Mouse (Mus musculus) lung, postnatal 0 days (tissue): Measurements from ENCODE around the gene Bst2. TPM values are rescaled to one million over a fixed set of nuclear protein-coding genes. Genes with fewer than 3 reads are reported as not detected.
A peak's percentile ranks its signal among the peaks of the same experiment; 100 is the strongest.

ENCODE experiments used
- ATAC-seq: fragments of 200-750 bp; cut with Nextera tagmentation; 2 replicates; pipeline ENCODE4 v1.8.0; 2017; ENCODE audit warnings: moderate library complexity
- DNase-seq: peaks from one replicate; pipeline ENCODE4 v3.0.0-alpha.2; 2016; ENCODE audit warnings: low spot score
- H3K27ac ChIP-seq: fragments of 300-500 bp; sonication (generic); 2 replicates; pipeline ENCODE4 v1.5.1; 2014; ENCODE audit warnings: antibody characterized with exemption, mild to moderate bottlenecking, low read length, mixed read lengths
- H3K27me3 ChIP-seq: fragments of 300-500 bp; sonication (generic); replicated peaks from 2 replicates; pipeline ENCODE4 v1.6.1; 2014; ENCODE audit warnings: low read length, mixed read lengths; ENCODE audit not compliant: insufficient read depth
- H3K36me3 ChIP-seq: fragments of 300-500 bp; sonication (generic); 2 replicates; pipeline ENCODE4 v1.6.1; 2014; ENCODE audit warnings: low read length, mixed read lengths; ENCODE audit not compliant: insufficient read depth
- H3K4me1 ChIP-seq: fragments of 300-500 bp; sonication (generic); 2 replicates; pipeline ENCODE4 v1.6.1; 2014; ENCODE audit warnings: antibody characterized with exemption, low read depth, low read length, mixed read lengths; ENCODE audit not compliant: insufficient read depth
- H3K4me2 ChIP-seq: fragments of 300-500 bp; sonication (generic); replicated peaks from 2 replicates; pipeline ENCODE4 v1.6.1; 2014; ENCODE audit warnings: low read depth, mild to moderate bottlenecking, low read length, moderate library complexity, mixed read lengths
- H3K4me3 ChIP-seq: fragments of 300-500 bp; sonication (generic); 2 replicates; pipeline ENCODE4 v1.5.1; 2014; ENCODE audit warnings: low read depth, low read length
- H3K9ac ChIP-seq: fragments of 300-500 bp; sonication (generic); replicated peaks from 2 replicates; pipeline ENCODE4 v1.6.1; 2014; ENCODE audit warnings: low read depth, mild to moderate bottlenecking
- H3K9me3 ChIP-seq: fragments of 300-500 bp; sonication (generic); 2 replicates; pipeline ENCODE4 v1.6.1; 2016; ENCODE audit warnings: low read length, mixed read lengths
- CTCF ChIP-seq: IDR thresholded peaks from 2 replicates; pipeline ENCODE4 v1.5.1; 2016; ENCODE audit warnings: antibody characterized with exemption, mild to moderate bottlenecking
- EP300 ChIP-seq: IDR thresholded peaks from 2 replicates; pipeline ENCODE4 v1.6.1; 2016; ENCODE audit warnings: antibody characterized with exemption, mild to moderate bottlenecking, control low read depth
- WGBS: fragments of 180-500 bp; shearing (Covaris S2); extraction: QIAGEN DNeasy Blood & Tissue Kit; methylation state at CpG from one replicate; pipeline ENCODE4 v1.1.7; 2014; 5-methylcytosine and 5-hydroxymethylcytosine counted together
- polyA plus RNA-seq: library from polyadenylated mRNA; unstranded; fragments of >200 nt; fragmentation: Nextera tagmentation; extraction: Ambion mirVana; gene quantifications from 2 replicates; pipeline ENCODE4 v1.2.1, GENCODE M21; 2015

The Bst2 gene
- polyA plus RNA-seq, 1 experiment from 2014 or later: 99.8 TPM

DNA sequence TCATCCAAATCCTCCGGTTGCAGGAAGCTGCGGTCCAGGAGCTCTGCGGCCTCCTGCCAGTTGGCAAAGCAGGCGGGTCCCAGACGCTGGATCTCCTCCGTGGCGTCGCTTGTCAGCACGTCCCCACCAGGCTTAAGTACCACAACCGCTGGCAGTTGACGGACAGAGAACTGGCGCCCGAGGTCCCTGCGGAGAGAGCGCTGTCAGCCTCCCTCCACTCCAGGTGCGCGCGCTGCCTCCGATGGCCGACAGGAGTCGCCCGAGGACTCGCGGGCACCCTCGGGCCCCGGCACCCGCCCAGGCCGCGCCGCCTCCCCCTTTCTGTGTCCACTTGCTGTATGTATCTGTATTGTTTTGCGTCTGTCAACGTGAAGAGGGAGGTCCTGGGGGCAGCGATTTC lies 25.5 kb upstream of the Bst2 start:
- no peaks in the 10 kb centered on the region for H3K9me3 ChIP-seq
- DNase-seq (peak; percentile 67), ATAC-seq (peak; percentile 66)
- H3K36me3 ChIP-seq: no peaks in the 10 kb centered on the region
- WGBS: under 1% methylated on average over 33 of the region's 33 CpGs
- H3K27me3 ChIP-seq: peaks cover 28% of the 10 kb centered on the region
- no peak overlapping the region for H3K27ac ChIP-seq
- H3K4me3 ChIP-seq: no peak overlapping the region
- H3K4me1 ChIP-seq: peaks cover 9% of the 10 kb centered on the region; the same call in 1 of the 2 replicates
- TF ChIP-seq CTCF (peak; percentile 95), EP300 (no peak)
- H3K9ac ChIP-seq: no peak overlapping the region
- H3K4me2 ChIP-seq: peak overlapping the region; percentile 43

DNA sequence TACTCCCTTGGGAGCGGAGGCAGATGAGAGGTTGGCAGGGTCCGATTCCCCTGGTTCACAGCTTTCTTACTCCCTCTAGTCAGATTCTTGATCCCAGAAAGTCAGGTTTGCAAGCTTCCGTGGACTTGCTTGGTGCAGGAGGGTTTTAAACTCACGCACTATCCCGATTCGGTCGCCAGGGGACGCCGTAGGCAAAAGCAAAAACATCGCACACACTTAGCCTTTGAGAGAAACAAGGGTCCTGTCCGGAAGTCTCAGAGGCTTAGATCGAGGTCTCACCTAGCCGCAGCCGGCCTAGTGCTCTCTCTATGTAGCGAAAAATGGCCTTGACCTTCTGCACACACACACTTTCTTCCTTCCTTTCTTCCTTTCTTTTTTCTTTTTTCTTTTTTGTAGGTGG lies 24.1 kb upstream of the Bst2 start:
- H3K4me2 ChIP-seq: no peak overlapping the region

GRCm38 (mm10) chr8:71560765-71561164 lies 23.5 kb upstream of the Bst2 start:
- Histone ChIP-seq H3K4me1 (peaks cover 9% of the 10 kb centered on the region; the same call in 1 of the 2 replicates), H3K27me3 (peaks cover 31% of the 10 kb centered on the region), H3K9ac (no peak overlapping the region), H3K27ac (no peak overlapping the region), H3K4me2 (no peak overlapping the region), H3K4me3 (no peak overlapping the region), H3K9me3 (no peaks in the 10 kb centered on the region), H3K36me3 (no peaks in the 10 kb centered on the region)
- ATAC-seq (no peak), DNase-seq (no peak)
- WGBS: 86% methylated on average over 5 of the region's 5 CpGs
- TF ChIP-seq CTCF (no peak), EP300 (no peak)

More for the DNA sequence above, 24.1 kb upstream of the Bst2 start:
- Histone ChIP-seq H3K4me3 (no peak overlapping the region), H3K4me1 (peaks cover 9% of the 10 kb centered on the region; the same call in 1 of the 2 replicates), H3K9ac (no peak overlapping the region), H3K36me3 (no peaks in the 10 kb centered on the region), H3K9me3 (no peaks in the 10 kb centered on the region), H3K27ac (no peak overlapping the region), H3K27me3 (peaks cover 31% of the 10 kb centered on the region)
- WGBS: 4% methylated on average over 15 of the region's 15 CpGs
- DNase-seq (peak; percentile 81), ATAC-seq (peak; percentile 49; the same call in 1 of the 2 replicates)
- TF ChIP-seq CTCF (peak; percentile 97), EP300 (no peak)

DNA sequence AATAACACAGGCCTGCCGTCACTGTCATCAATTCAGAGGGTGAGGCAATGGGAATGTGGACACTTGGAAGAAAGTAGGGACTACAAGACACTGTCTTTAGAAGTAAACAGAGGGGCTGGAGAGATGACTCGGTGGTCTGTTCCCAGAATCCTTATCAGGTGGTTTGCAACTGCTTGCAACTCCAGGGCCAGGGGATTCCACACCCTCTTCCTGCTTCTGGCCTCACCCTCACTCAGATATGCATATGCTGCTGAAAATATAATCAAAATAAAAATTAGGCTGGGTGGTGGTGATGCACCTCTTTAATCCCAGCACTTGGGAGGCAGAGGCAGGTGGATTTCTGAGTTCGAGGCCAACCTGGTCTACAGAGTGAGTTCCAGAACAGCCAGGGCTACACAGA lies 22.8 kb upstream of the Bst2 start:
- Histone ChIP-seq H3K9ac (no peak overlapping the region), H3K4me3 (no peak overlapping the region), H3K27ac (no peak overlapping the region), H3K4me1 (peaks cover 9% of the 10 kb centered on the region; the same call in 1 of the 2 replicates), H3K27me3 (peaks cover 31% of the 10 kb centered on the region), H3K36me3 (no peaks in the 10 kb centered on the region), H3K9me3 (no peaks in the 10 kb centered on the region), H3K4me2 (no peak overlapping the region)
- ATAC-seq (no peak), DNase-seq (no peak)
- whole genome bisulfite sequencing: 69% methylated on average over 3 of the region's 3 CpGs
- no peak for TF ChIP-seq CTCF
- no peak for TF ChIP-seq EP300

- WGBS: under 1% methylated on average over 24 of the region's 24 CpGs
- ATAC-seq (peak; percentile 71), DNase-seq (peak; percentile 93)
- Histone ChIP-seq H3K9me3 (no peaks in the 10 kb centered on the region), H3K36me3 (no peaks in the 10 kb centered on the region), H3K9ac (no peak overlapping the region), H3K4me1 (peaks cover 9% of the 10 kb centered on the region; the same call in 1 of the 2 replicates), H3K4me3 (peak overlapping the region; percentile 45), H3K27ac (no peak overlapping the region), H3K27me3 (peaks cover 31% of the 10 kb centered on the region), H3K4me2 (peak overlapping the region; percentile 85)
- TF ChIP-seq EP300 (no peak), CTCF (peak; percentile 37; the same call in 1 of the 2 replicates)
Observed at GRCm38 (mm10) chr8:71558958-71559690, 21.9 kb upstream of the Bst2 start.

- DNase-seq: no peak
- Histone ChIP-seq H3K9ac (peak within 1 kb of the TSS; percentile 34), H3K4me1 (peaks cover 9% of the 10 kb centered on the region; the same call in 1 of the 2 replicates), H3K27ac (no peak within 1 kb of the TSS), H3K4me3 (peak within 1 kb of the TSS; percentile 45), H3K36me3 (no peaks in the 10 kb centered on the region), H3K4me2 (peak within 1 kb of the TSS; percentile 85), H3K27me3 (peaks cover 31% of the 10 kb centered on the region), H3K9me3 (no peaks in the 10 kb centered on the region)
- TF ChIP-seq CTCF (no peak; the same call in 1 of the 2 replicates), EP300 (no peak)
- WGBS: 5% methylated on average over 70 of the region's 70 CpGs
- peak; percentile 10; the same call in 1 of the 2 replicates for ATAC-seq
Observed at GRCm38 (mm10) chr8:71558071-71558957, 21.1 kb upstream of the Bst2 start, which contains the start of gene Tmem221. Tmem221 (minus strand) TSS chr8:71558871.
